Mouse (Mus musculus): ENCODE results near the gene Pmp22.

Gene Pmp22

DNA sequence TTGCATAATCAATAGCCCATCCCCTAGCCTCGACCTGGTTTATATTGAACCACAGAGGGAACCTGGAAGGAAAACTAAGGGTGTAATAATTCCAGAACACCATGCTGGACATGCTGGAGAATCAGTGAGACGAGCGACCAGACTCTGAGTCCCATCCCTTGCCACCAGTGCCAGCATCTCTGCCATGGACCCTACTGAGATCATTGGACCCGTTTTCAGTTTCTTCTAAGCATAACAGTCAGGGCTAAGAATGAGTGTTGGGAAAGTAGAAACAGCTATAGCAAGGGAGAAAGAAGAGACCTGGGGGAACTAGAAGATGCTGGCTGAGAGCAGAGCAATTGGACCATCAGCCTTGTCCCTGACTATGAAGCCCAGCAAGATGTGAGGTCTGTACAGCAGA, 1.3 kb upstream of the Pmp22 start:
- DNase-seq (ENCODE audit: low spot score): no peak

GRCm38 (mm10) chr11:63129375-63129774, 593 bp downstream of the Pmp22 start:
- DNase-seq (ENCODE audit: low spot score): no peak

DNA sequence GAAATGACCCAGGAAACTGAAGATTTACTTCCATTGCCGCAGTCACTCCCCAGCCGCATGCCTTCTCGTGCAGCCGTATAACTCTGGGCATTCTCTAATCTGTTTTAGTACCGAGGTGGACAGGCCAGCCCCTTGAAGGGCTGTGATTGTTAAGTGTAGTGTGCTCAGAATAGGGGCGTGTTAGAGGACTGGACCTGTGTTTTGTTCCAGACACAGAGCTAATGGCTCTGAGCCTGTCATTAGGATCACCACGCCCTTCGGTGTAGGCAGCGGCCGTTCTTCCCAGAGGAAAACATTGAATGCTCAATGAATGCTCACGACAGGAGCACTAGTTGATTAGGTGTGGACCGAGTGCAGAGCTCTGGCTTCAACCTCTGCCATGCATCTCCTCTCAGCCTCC, 1.1 kb downstream of the Pmp22 start:
- DNase-seq (ENCODE audit: low spot score): no peak

DNA sequence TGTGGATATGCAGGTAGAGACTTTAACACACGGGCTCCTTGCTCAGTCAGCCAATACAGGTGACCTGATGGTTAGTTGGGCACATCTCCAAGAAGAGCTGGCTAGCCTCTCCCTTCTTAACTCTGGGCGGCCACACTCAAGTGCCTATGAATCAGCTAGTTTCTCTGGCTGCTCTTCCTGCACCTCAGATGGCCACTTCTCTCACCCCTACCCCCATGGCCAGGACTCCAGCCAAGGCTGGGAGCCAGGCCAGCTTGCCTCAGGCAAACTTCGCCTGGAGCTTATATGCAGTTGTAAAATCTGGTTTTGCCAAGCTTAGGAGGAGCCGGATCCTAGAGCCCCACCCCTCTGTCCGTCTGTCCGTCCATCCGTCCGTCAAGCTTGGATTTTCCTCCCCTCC, 1.7 kb downstream of the Pmp22 start:
- peak; percentile 46 for DNase-seq (ENCODE audit: low spot score)

DNA sequence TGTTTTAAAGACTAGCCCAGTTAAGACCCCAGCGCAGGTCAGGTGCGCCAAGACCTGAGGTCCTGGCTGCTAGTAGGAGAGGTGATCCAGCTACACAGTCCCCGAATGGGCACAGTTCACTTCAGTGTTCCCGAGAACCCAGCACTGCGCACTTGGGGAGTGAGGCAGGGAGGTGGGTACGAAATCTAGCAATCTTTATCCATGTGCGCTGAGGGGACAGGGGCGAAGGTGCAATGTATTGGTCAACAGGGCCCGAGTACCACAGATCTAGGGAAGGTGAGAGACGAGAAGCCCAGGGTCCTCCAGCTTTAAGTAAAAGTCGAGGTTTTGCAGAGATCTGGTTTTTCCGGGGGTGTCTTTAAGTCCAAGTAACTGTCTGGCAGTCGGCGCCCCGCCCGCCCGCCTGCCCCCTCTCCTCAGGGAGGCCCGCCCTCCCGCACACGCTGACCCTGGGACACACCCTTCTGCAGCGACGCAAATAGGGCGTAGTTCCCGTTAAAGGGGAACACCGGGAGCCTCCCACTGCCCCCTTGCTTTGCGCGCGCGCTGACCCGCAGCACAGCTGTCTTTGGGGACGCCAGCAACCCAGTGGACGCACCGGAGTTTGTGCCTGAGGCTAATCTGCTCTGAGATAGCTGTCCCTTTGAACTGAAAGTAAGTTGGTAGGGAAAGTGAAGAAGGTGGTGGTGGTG, 2.4 kb downstream of the Pmp22 start:
- DNase-seq (ENCODE audit: low spot score): no peak

DNA sequence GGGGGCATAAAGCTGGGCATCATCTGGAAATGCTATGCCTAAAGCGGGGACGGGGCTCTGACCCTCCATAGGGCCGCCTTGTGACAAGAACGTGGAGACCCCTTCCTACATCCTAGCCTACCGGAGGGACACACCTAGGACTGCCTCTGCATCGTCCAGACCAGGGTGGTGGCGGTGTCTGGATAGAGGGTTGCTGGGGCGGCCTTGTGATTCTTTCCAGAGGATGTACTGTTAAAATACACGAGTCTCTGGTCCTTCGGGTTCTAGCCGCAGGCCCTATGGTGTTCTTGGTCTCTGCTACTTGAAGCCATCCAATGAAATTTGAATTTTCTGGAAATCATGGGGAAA, 2.9 kb downstream of the Pmp22 start:
- DNase-seq (ENCODE audit: low spot score): no peak

- DNase-seq (ENCODE audit: low spot score): no peak
Observed at GRCm38 (mm10) chr11:63132151-63132500, 3.3 kb downstream of the Pmp22 start.

GRCm38 (mm10) chr11:63132501-63133435, 4.0 kb downstream of the Pmp22 start:
- DNase-seq (ENCODE audit: low spot score): peak; percentile 38

GRCm38 (mm10) chr11:63134021-63134420, 5.2 kb downstream of the Pmp22 start:
- DNase-seq (ENCODE audit: low spot score): no peak

DNA sequence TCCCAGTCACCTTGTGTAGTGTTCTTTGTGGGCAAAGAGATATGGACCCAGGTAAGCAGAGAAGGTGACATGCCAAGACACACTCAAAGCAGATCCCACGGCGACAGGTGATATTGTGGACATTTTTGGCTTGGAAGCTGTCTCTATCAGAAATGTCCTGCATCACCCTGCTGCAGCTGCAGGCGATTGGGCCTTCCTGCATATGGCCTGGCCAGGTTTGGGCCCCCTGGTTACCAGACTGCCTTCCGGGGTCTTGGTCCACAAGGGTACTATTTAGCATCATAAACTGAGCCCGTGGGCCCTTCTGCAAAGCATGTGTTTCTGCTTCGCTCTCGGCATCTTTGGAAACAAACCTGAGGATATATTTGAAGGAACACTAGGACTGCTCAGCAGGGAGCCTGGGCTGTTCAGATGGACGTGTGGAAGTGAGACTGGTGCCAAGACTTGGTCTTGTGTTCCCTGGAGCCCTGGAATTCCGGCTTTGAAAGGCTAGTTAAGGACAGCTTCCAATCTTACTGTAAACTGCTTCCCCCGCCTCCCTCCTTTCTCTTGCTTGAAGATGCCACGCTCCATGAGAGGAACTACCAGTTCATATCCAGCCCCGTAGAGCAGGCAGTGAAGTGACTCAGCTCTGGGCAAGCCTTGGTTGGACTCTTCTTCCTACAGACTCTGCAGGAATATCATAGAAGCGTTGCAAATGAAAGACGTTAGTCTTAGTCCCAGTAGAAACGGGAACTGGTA, 6.1 kb downstream of the Pmp22 start:
- no peak for DNase-seq (ENCODE audit: low spot score)

DNA sequence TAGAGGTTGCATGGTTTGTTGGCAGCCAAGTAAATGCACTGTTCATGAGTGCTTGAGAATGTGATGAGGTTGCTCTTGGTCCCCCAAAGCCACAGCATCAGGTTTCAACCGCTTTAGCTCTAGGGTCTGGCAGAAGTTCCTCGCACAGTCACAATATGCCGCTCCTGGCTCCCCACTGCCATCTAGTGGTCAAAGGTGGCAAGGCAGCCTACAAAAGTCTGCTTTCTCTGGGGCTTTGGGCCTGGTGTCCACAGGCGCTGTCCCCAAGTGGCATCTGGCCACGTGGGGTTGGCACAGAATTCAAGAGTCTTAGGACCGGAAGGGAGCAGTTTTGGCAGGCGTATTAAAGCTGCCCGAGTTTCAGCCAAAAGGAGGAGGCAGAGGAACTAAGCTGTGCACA, 6.8 kb downstream of the Pmp22 start:
- DNase-seq (ENCODE audit: low spot score): peak; percentile 83

GRCm38 (mm10) chr11:63136205-63136604, 7.4 kb downstream of the Pmp22 start:
- no peak for DNase-seq (ENCODE audit: low spot score)

GRCm38 (mm10) chr11:63136836-63137416, 8.1 kb downstream of the Pmp22 start:
- DNase-seq (ENCODE audit: low spot score): no peak

GRCm38 (mm10) chr11:63138739-63139138, 10.0 kb downstream of the Pmp22 start:
- DNase-seq (ENCODE audit: low spot score): no peak

- no peak for DNase-seq (ENCODE audit: low spot score)
Observed at GRCm38 (mm10) chr11:63142311-63142710, 13.5 kb downstream of the Pmp22 start.

GRCm38 (mm10) chr11:63142816-63143215, 14.0 kb downstream of the Pmp22 start:
- no peak for DNase-seq (ENCODE audit: low spot score)

DNA sequence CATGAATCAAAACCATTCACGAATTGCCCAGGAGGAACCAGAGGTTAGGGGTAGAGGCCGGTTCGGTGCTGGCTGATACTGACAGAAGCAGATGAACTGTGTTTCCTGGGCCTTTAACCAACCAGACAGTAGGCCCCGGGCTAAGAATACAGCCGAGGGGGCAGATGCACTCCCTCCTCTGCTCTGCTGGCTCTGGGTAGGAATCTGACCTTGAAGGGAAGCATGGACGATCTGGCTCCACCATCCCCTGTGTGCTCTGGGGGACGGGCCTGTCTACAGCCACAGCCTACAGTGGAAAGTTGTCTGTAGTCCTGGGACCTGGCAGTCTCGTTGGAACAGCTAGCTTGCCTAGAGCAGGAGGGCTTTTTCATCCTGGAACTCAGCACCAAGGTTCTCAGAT, 14.7 kb downstream of the Pmp22 start:
- no peak for DNase-seq (ENCODE audit: low spot score)

GRCm38 (mm10) chr11:63146601-63147000, 17.8 kb downstream of the Pmp22 start:
- DNase-seq (ENCODE audit: low spot score): no peak

DNA sequence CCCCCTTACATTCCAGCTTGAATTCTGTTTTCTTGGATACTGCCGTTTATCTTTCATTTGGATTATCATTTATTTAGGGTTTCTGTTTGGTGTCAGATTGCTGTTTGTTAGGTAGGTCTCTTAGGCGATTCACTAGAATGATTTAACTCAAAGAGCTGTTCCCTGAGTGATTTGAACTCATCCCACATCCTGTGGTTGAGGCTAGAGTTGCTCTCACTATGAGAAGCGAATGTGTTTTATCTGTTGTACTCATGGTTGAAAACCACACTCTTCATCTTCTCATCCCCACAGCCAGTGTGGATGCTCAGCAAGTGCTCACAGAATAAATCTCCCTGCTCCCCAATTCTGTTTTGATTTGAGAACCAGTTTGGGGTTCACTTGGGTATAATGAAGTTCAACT, 19.5 kb downstream of the Pmp22 start:
- no peak for DNase-seq (ENCODE audit: low spot score)

GRCm38 (mm10) chr11:63151857-63152256, 23.1 kb downstream of the Pmp22 start:
- no peak for DNase-seq (ENCODE audit: low spot score)

DNA sequence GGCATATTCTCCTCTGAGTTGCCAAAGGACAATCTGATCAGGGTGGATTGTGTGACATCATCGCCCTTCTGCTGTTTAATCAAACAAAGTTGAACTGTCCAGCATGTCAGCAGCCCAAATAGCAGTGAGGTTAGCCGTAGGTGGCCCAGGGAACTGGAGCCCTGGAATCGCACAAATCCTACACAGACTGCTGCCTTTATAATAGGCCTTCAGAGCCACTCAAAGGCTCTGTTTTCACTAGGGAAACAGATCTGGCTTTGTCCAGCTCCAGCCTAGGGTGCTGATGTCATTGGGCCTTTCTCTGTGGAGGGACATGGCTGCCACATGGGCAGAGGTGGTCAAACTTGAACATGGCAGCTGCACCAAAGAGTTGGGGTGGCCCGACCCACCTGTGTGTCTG, 28.3 kb downstream of the Pmp22 start:
- DNase-seq (ENCODE audit: low spot score): no peak

GRCm38 (mm10) chr11:63160926-63161325, 32.1 kb downstream of the Pmp22 start:
- no peak for DNase-seq (ENCODE audit: low spot score)

DNA sequence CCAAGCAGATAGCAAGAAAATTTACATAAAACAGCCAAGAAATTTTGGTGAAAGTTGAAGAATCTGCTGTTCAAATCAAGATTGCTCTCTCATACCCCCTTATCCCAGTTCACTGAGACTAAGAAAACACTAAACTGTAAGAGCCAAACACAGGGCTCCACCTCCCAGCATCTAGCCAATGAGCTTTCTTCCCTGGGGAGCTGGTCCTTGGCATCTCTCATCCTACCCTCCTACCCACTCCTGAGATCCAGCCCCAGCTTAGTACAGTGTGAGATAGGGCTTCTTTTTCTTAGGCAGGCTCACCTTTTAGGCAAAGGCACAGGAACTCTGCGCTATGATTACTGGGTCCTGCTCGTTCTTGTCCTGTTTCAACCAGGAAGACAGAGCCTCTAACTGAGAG, 34.0 kb downstream of the Pmp22 start:
- no peak for DNase-seq (ENCODE audit: low spot score)
